Mouse (Mus musculus): Measurements from ENCODE around the gene Gm19402.
"Not testable (repeated sequence)": the region's sequence is repeated elsewhere in the genome, so short reads cannot be mapped to it uniquely, and the experiment has no call there.

Gm19402 gene

GRCm38 (mm10) chr10:77690356-77690807 lies at the start of gene Gm19402:
TSS of gene Gm19402 (minus strand) at chr10:77690757.
- not testable (repeated sequence) for DNase-seq (ENCODE audit: low read depth)

- DNase-seq (ENCODE audit: low read depth) = no peak
Measured at GRCm38 (mm10) chr10:77738929-77739328, 48.4 kb upstream of the Gm19402 start.

- DNase-seq (ENCODE audit: low read depth) = no peak
Measured at GRCm38 (mm10) chr10:77735928-77736327, 45.4 kb upstream of the Gm19402 start.

- DNase-seq (ENCODE audit: low read depth) = no peak
Measured at GRCm38 (mm10) chr10:77729241-77729640, 38.7 kb upstream of the Gm19402 start.

DNA sequence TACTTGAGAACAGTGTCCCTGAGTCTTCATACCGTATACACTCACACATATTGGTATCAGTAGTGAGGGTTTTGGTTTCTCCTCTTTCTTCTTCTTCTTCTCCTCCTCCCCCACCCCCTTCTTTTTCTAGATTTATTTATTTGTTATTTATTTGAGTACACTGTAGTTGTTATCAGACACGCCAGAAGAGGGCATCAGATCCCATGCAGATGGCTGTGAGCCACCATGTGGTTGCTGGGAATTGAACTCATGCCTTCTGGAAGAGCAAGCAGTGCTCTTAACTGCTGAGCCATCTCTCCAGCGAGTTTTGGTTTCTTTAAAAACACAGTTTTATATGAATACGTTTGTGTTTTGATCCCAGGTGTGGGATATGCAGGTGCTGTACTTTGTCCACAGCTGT lies 37.7 kb upstream of the Gm19402 start:
- DNase-seq (ENCODE audit: low read depth) = no peak

- no peak for DNase-seq (ENCODE audit: low read depth)
Measured at GRCm38 (mm10) chr10:77726186-77726585, 35.6 kb upstream of the Gm19402 start, which contains the start of gene Gm10100. TSS of gene Gm10100 (plus strand) at chr10:77726486.

GRCm38 (mm10) chr10:77724855-77725254 lies 34.3 kb upstream of the Gm19402 start:
- DNase-seq (ENCODE audit: low read depth) = no peak

- not testable (repeated sequence) for DNase-seq (ENCODE audit: low read depth)
Measured at GRCm38 (mm10) chr10:77720299-77720698, 29.7 kb upstream of the Gm19402 start, which contains the start of gene Krtap12-1. TSS of gene Krtap12-1 (plus strand) at chr10:77720599.

DNA sequence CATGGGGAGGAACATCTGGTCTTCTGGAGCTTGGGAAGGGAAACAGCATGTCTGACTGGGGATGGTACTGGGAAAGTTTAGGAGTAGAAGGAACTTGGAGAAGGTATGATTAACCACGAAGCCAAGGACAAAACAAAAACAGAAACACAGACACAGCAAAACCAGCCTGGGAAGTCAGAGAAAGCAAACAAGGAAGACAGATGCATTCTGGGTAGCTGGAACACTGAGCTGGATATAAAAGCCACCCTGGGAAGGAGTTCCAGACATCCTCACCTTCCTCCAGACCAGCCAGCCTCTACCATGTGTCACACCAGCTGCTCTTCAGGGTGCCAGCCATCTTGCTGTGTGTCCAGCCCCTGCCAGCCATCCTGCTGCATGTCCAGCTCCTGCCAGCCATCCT lies 24.9 kb upstream of the Gm19402 start, which contains the start of gene Gm10142:
Gene Gm10142, plus strand, starts transcription at position 301 of the 400 bp plus-strand sequence.
- no peak for DNase-seq (ENCODE audit: low read depth)

- no peak for DNase-seq (ENCODE audit: low read depth)
Measured at GRCm38 (mm10) chr10:77713734-77714133, 23.2 kb upstream of the Gm19402 start.

- not testable (repeated sequence) for DNase-seq (ENCODE audit: low read depth)
Measured at GRCm38 (mm10) chr10:77711157-77711556, 20.6 kb upstream of the Gm19402 start, which contains the start of gene Gm10024. TSS of gene Gm10024 (plus strand) at chr10:77711457.

DNA sequence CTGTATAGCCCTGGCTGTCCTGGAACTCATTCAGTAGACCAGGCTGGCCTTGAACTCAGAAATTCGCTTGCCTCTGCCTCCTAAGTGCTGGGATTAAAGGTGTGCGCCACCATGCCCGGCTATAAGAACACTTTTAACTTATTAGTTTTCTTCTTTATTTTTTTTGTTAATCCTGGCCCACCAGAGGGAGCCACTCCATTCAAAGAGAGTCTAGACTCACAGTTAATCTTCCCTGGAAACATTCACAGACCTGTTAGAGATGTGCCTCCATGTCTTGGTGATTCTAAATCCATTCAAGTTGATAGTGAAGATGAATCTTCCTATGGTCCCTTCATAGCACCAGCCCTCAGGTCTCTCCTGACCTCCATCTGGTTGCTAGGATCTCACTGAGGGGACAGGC lies 19.3 kb upstream of the Gm19402 start:
- DNase-seq (ENCODE audit: low read depth) = no peak

- no peak for DNase-seq (ENCODE audit: low read depth)
Measured at GRCm38 (mm10) chr10:77706326-77706725, 15.8 kb upstream of the Gm19402 start, which contains the start of gene Gm10272. TSS of gene Gm10272 (plus strand) at chr10:77706626.

DNA sequence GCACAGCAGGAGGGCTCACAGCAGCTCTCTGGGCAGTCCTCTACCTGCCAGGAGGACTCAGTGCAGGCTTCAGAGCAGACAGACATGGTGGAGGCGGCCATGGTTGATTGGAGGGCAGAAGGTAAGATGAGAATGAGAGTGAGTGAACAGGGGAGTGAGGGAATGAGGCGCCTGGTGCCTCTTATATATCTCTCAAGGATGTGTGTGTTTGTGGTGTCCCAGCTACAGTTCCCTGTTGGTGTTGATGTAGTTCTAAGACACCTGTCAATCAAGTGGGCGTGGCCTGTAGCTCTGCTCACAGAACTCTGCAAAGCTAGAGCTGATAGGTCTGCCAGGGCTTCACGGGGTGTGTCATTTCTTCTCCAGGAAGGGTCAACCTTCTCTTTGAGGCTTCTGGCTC lies 6.6 kb upstream of the Gm19402 start, which contains the start of gene Gm9508:
Gene Gm9508, minus strand, starts transcription at position 101 of the 400 bp plus-strand sequence.
- no peak for DNase-seq (ENCODE audit: low read depth)

GRCm38 (mm10) chr10:77687021-77687420 lies 3.5 kb downstream of the Gm19402 start:
- DNase-seq (ENCODE audit: low read depth) = no peak

- no peak for DNase-seq (ENCODE audit: low read depth)
Measured at GRCm38 (mm10) chr10:77685895-77686664, 4.5 kb downstream of the Gm19402 start, which contains the start of gene Tspear. TSS of gene Tspear (plus strand) at chr10:77686569.

DNA sequence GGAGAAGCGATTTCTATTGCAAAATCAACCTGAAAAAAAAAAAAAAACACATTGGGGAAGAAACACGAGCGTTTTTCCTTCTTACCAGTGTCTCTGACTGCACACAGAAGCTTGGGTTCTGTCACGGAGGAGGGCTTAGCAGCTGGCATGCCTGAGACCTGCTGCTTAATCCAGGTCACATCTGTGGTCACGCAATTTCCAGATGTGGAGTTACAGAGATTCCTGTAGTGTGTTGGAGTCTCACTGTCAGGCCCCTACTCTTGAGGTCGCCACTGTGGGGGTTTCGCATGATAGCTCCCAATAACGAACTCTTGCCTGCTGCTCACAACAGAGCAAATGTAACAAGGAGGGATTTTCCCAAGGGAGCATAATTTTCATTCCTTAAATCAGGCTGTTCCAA lies 6.4 kb downstream of the Gm19402 start:
- no peak for DNase-seq (ENCODE audit: low read depth)

- no peak for DNase-seq (ENCODE audit: low read depth)
Measured at GRCm38 (mm10) chr10:77682994-77683393, 7.6 kb downstream of the Gm19402 start.

GRCm38 (mm10) chr10:77677562-77677961 lies 13.0 kb downstream of the Gm19402 start:
- no peak for DNase-seq (ENCODE audit: low read depth)

DNA sequence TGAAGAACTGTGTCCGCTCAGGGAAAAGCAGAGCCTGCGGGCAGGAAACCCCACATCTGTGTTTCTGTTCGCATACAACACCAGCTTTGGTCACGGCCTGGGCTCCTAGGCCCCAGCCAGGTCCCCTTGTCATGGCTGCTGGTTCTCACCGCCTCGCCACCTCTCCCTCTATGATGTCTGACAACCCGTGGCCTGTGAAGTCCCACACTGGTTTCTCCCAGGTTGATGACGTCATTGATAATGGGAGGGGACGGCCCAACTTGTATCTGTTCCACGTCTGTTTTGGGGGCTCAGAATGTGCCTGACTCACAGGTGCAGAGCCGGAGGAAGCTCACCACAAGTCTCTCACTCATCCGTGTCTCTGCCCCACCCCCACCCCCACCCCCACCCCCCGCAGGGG lies 16.8 kb downstream of the Gm19402 start:
- no peak for DNase-seq (ENCODE audit: low read depth)

DNA sequence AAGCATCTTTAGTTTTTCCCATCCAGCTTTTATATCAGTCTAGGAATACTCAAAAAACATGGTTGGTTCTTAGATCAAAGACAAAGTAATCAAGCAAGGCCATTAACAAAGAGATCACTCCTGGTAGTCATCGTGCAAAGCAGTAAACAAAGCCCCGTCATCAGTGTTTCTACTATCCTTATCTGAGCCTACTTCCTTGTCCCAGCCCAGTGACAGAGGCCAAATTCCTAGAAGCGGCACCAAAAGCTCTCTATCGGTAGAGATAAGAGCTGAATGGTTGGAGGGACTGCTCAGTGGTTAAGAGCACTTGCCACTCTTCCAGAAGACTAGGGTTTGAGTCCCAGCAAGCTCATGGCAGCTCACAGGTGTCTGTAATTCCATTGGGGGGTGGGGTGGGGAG lies 19.0 kb downstream of the Gm19402 start:
- no peak for DNase-seq (ENCODE audit: low read depth)

GRCm38 (mm10) chr10:77670710-77671109 lies 19.8 kb downstream of the Gm19402 start:
- no peak for DNase-seq (ENCODE audit: low read depth)

- no peak for DNase-seq (ENCODE audit: low read depth)
Measured at GRCm38 (mm10) chr10:77667402-77667801, 23.2 kb downstream of the Gm19402 start.
